In genomic region chr15:78978875-78979274, GRCm38 (mm10) we compare ENCODE assay signal across 8 mouse cellular contexts. TPM values are rescaled to one million over a fixed set of nuclear protein-coding genes. Genes with fewer than 3 reads are reported as not detected.
DNase-seq lines count a peak whose midpoint lies in the region; ATAC-seq lines count a peak whose summit lies in the region.

No protein-coding gene starts in this region.

- no peaks in the 10 kb centered on the region for H3K9me3 ChIP-seq in hindbrain, embryonic 13.5 days
- no peaks in the 10 kb centered on the region for H3K9me3 ChIP-seq in liver, embryonic 12.5 days (replicated peaks)
- no peaks in the 10 kb centered on the region for H3K9me3 ChIP-seq in neural tube, embryonic 13.5 days

- H3K36me3 ChIP-seq in hindbrain, embryonic 13.5 days, result peaks cover 28% of the 10 kb centered on the region
- no peaks in the 10 kb centered on the region for H3K36me3 ChIP-seq in liver, embryonic 12.5 days
- peaks cover 15% of the 10 kb centered on the region; the same call in 1 of the 2 replicates for H3K36me3 ChIP-seq in neural tube, embryonic 13.5 days

- peak; percentile 34 to 59 for DNase-seq in spleen, postnatal 36 days (ENCODE audit: low spot score in 2 of 2)
- no peak for DNase-seq in spleen, adult 18-20 months
- DNase-seq in gastrocnemius, adult 18-20 months (ENCODE audit: low spot score), result peak; percentile 89
- no peak for DNase-seq in right cerebral cortex, adult 2 months (ENCODE audit: low spot score in 2 of 2)
- no peak for DNase-seq in frontal cortex, postnatal 10 days (ENCODE audit: low spot score in 2 of 2)

- peak overlapping the region; percentile 46; the same call in 1 of the 2 replicates for H3K9ac ChIP-seq in hindbrain, embryonic 13.5 days
- peak overlapping the region; percentile 13; the same call in 1 of the 2 replicates for H3K9ac ChIP-seq in liver, embryonic 12.5 days
- peak overlapping the region; percentile 31 for H3K9ac ChIP-seq in neural tube, embryonic 13.5 days

- no peak for ATAC-seq in hindbrain, embryonic 13.5 days (ENCODE audit: low FRiP score)
- ATAC-seq in liver, embryonic 12.5 days, result no peak
- no peak for ATAC-seq in neural tube, embryonic 13.5 days (ENCODE audit: low read depth)

- peaks cover 28% of the 10 kb centered on the region for H3K4me1 ChIP-seq in hindbrain, embryonic 13.5 days (replicated peaks)
- H3K4me1 ChIP-seq in liver, embryonic 12.5 days, result peaks cover 35% of the 10 kb centered on the region
- peaks cover 33% of the 10 kb centered on the region for H3K4me1 ChIP-seq in neural tube, embryonic 13.5 days (replicated peaks)

- H3K4me3 ChIP-seq in hindbrain, embryonic 13.5 days, result no peak overlapping the region
- no peak overlapping the region for H3K4me3 ChIP-seq in liver, embryonic 12.5 days
- no peak overlapping the region for H3K4me3 ChIP-seq in neural tube, embryonic 13.5 days

- no peaks in the 10 kb centered on the region for H3K27me3 ChIP-seq in hindbrain, embryonic 13.5 days
- H3K27me3 ChIP-seq in liver, embryonic 12.5 days (replicated peaks), result 0 out of 2 replicates have a peak, but pooled peaks cover 11% of the 10 kb centered on the region
- no peaks in the 10 kb centered on the region; the same call in 1 of the 2 replicates for H3K27me3 ChIP-seq in neural tube, embryonic 13.5 days

- 40% methylated on average over 4 of the region's 4 CpGs for WGBS in hindbrain, embryonic 13.5 days
- 17% methylated on average over 4 of the region's 4 CpGs for WGBS in liver, embryonic 12.5 days (ENCODE audit: insufficient replicate concordance)
- WGBS in neural tube, embryonic 13.5 days, result 35% methylated on average over 4 of the region's 4 CpGs

- H3K27ac ChIP-seq in hindbrain, embryonic 13.5 days, result peak overlapping the region; percentile 48; the same call in 1 of the 2 replicates
- H3K27ac ChIP-seq in liver, embryonic 12.5 days, result peak overlapping the region; percentile 43; the same call in 1 of the 2 replicates
- peak overlapping the region; percentile 49 for H3K27ac ChIP-seq in neural tube, embryonic 13.5 days (replicated peaks)

- H3K4me2 ChIP-seq in hindbrain, embryonic 13.5 days, result no peak overlapping the region
- H3K4me2 ChIP-seq in liver, embryonic 12.5 days, result 0 out of 2 replicates have a peak overlapping the region, but pooled peaks have one; percentile 4
- no peak overlapping the region for H3K4me2 ChIP-seq in neural tube, embryonic 13.5 days

RNA-seq across cellular contexts. Expression of gene Triobp, which starts 31.4 kb away (rescaled TPM):
- 10 to 100 TPM; 38.8 to 40.7 TPM for total RNA-seq in gastrocnemius, adult 18-20 months (2021)
- 31.6 and 36.6 TPM in 2 replicates for polyA plus RNA-seq in hindbrain, embryonic 13.5 days (2015; fragmentation: Nextera tagmentation; extraction: Ambion mirVana)
- 21.0 and 26.8 TPM in 2 replicates for polyA plus RNA-seq in liver, embryonic 12.5 days (2016; fragmentation: Nextera tagmentation; extraction: Ambion mirVana)
- polyA plus RNA-seq in neural tube, embryonic 13.5 days (2015; fragmentation: Nextera tagmentation; extraction: Ambion mirVana), result 33.4 and 40.1 TPM in 2 replicates

RNA-seq across cellular contexts. Expression of gene Nol12, which starts 44.1 kb away (rescaled TPM):
- total RNA-seq in gastrocnemius, adult 18-20 months (2021), result 10 to 100 TPM; 26.4 to 29.1 TPM
- polyA plus RNA-seq in hindbrain, embryonic 13.5 days (2015; fragmentation: Nextera tagmentation; extraction: Ambion mirVana), result 57.4 and 62.3 TPM in 2 replicates
- polyA plus RNA-seq in liver, embryonic 12.5 days (2016; fragmentation: Nextera tagmentation; extraction: Ambion mirVana), result 47.9 and 51.6 TPM in 2 replicates
- 57.1 and 60.8 TPM in 2 replicates for polyA plus RNA-seq in neural tube, embryonic 13.5 days (2015; fragmentation: Nextera tagmentation; extraction: Ambion mirVana)

RNA-seq across cellular contexts. Expression of gene H1f0, which starts 49.4 kb away (rescaled TPM):
- 10 to 100 TPM; 74.4 to 86.9 TPM for total RNA-seq in gastrocnemius, adult 18-20 months (2021)
- polyA plus RNA-seq in hindbrain, embryonic 13.5 days (2015; fragmentation: Nextera tagmentation; extraction: Ambion mirVana), result 259 and 266 TPM in 2 replicates
- polyA plus RNA-seq in liver, embryonic 12.5 days (2016; fragmentation: Nextera tagmentation; extraction: Ambion mirVana), result 114 and 122 TPM in 2 replicates
- polyA plus RNA-seq in neural tube, embryonic 13.5 days (2015; fragmentation: Nextera tagmentation; extraction: Ambion mirVana), result 275 and 287 TPM in 2 replicates

RNA-seq across cellular contexts. Expression of gene Lgals1, which starts 52.4 kb away (rescaled TPM):
- 100 to 1,000 TPM; 229 to 364 TPM for total RNA-seq in gastrocnemius, adult 18-20 months (2021)
- polyA plus RNA-seq in hindbrain, embryonic 13.5 days (2015; fragmentation: Nextera tagmentation; extraction: Ambion mirVana), result 193 and 202 TPM in 2 replicates
- polyA plus RNA-seq in liver, embryonic 12.5 days (2016; fragmentation: Nextera tagmentation; extraction: Ambion mirVana), result 644 and 660 TPM in 2 replicates
- 273 and 356 TPM in 2 replicates for polyA plus RNA-seq in neural tube, embryonic 13.5 days (2015; fragmentation: Nextera tagmentation; extraction: Ambion mirVana)

Comparison
In these comparisons a context has a peak if more than half of its experiments do, and no peak if none do; other contexts are left out.
1. DNase-seq: peak in spleen, postnatal 36 days (2 of 2) and gastrocnemius, adult 18-20 months (single experiment); none in spleen, adult 18-20 months (0 of 2), right cerebral cortex, adult 2 months (0 of 2) and frontal cortex, postnatal 10 days (0 of 2).
2. Peak in every context shown above with its lines, with median percentiles within 50 percentile points of each other: H3K27ac ChIP-seq and H3K9ac ChIP-seq.